Mouse (Mus musculus) myocyte (in vitro differentiated cells): Measurements from ENCODE around the gene Rraga. TPM values are rescaled to one million over a fixed set of nuclear protein-coding genes. Genes with fewer than 3 reads are reported as not detected.

Experiments
- polyA plus RNA-seq: library from polyadenylated mRNA; unstranded; fragments of >200 nt; fragmentation: generic; extraction: Trizol; gene quantifications from one replicate; pipeline ENCODE4 v1.2.1, GENCODE M21; 2012; ENCODE audit warnings: missing spikeins

The Rraga gene
- polyA plus RNA-seq, 1 experiment: 53.3 TPM

Other genes starting within 250 kb of the Rraga start
- not detected for gene Saxo1, start 17.3 kb upstream of the Rraga start, polyA plus RNA-seq
- 3.3 TPM for gene Haus6, start 36.4 kb downstream of the Rraga start, polyA plus RNA-seq
- 247 TPM for gene Plin2, start 94.4 kb downstream of the Rraga start, polyA plus RNA-seq
- 2.5 TPM for gene Dennd4c, start 172.9 kb downstream of the Rraga start, polyA plus RNA-seq